Mouse (Mus musculus) liver, embryonic 14.5 days (tissue): ENCODE results near the gene Rnaseh2a. TPM values are rescaled to one million over a fixed set of nuclear protein-coding genes. Genes with fewer than 3 reads are reported as not detected.

ENCODE experiments used
- ATAC-seq: fragments of 200-750 bp; cut with Nextera tagmentation; 2 replicates; pipeline ENCODE4 v1.8.0; 2017; ENCODE audit warnings: moderate number of reproducible peaks, mild to moderate bottlenecking, moderate library complexity; ENCODE audit not compliant: insufficient read depth
- DNase-seq, 3 experiments: peaks; one replicate each; pipeline ENCODE4 v3.0.0-alpha.2; 2012 to 2013; ENCODE audit warnings: low read depth in 3 of 3, low spot score in 3 of 3
- H3K27ac ChIP-seq: fragments of 300-500 bp; sonication (generic); 2 replicates; pipeline ENCODE4 v1.5.1; 2014; ENCODE audit warnings: moderate library complexity, mild to moderate bottlenecking, control low read depth, inconsistent platforms
- H3K27me3 ChIP-seq: fragments of 300-500 bp; sonication (generic); 2 replicates; pipeline ENCODE4 v1.6.1; 2014; ENCODE audit warnings: mild to moderate bottlenecking, low read length, moderate library complexity; ENCODE audit not compliant: control insufficient read depth, insufficient read depth
- H3K36me3 ChIP-seq: fragments of 300-500 bp; sonication (generic); replicated peaks from 2 replicates; pipeline ENCODE4 v1.6.1; 2014; ENCODE audit warnings: low read depth; ENCODE audit not compliant: control insufficient read depth, insufficient read depth
- H3K4me1 ChIP-seq, 2 experiments: fragments of 200-500 bp in 1 of 2; fragments of 300-500 bp in 1 of 2; sonication (generic) in 1 of 2; replicated peaks; 2 replicates each; pipeline ENCODE4 v1.6.1; 2012 to 2014; ENCODE audit warnings: antibody characterized with exemption in 1 of 2, inconsistent platforms in 1 of 2, low read length in 1 of 2; ENCODE audit not compliant: control insufficient read depth in 2 of 2, insufficient read depth in 2 of 2
- H3K4me2 ChIP-seq: fragments of 300-500 bp; sonication (generic); 2 replicates; pipeline ENCODE4 v1.6.1; 2014; ENCODE audit warnings: low read depth, mild to moderate bottlenecking, control low read depth, moderate library complexity
- H3K4me3 ChIP-seq, 2 experiments: fragments of 200-500 bp in 1 of 2; fragments of 300-500 bp in 1 of 2; sonication (generic) in 1 of 2; 2 replicates each; pipeline ENCODE4 v1.5.1; 2012 to 2014; ENCODE audit warnings: low read depth in 2 of 2, low read length in 2 of 2, mild to moderate bottlenecking in 2 of 2, control low read depth in 1 of 2, inconsistent platforms in 1 of 2, moderate library complexity in 1 of 2; ENCODE audit not compliant: insufficient read depth in 1 of 2
- H3K9ac ChIP-seq: fragments of 300-500 bp; sonication (generic); replicated peaks from 2 replicates; pipeline ENCODE4 v1.6.1; 2014; ENCODE audit warnings: mild to moderate bottlenecking, control low read depth, moderate library complexity
- H3K9me3 ChIP-seq: fragments of 300-500 bp; sonication (generic); 2 replicates; pipeline ENCODE4 v1.6.1; 2016; ENCODE audit warnings: low read length, mixed read lengths; ENCODE audit not compliant: control insufficient read depth
- CTCF ChIP-seq: IDR thresholded peaks from 2 replicates; pipeline ENCODE4 v1.5.1; 2016; ENCODE audit warnings: antibody characterized with exemption, low read depth, control low read depth
- EP300 ChIP-seq: IDR thresholded peaks from 2 replicates; pipeline ENCODE4 v1.6.1; 2016; ENCODE audit warnings: antibody characterized with exemption, low read depth
- WGBS: fragments of 180-500 bp; shearing (Covaris S2); extraction: QIAGEN DNeasy Blood & Tissue Kit; methylation state at CpG from one replicate; pipeline ENCODE4 v1.1.7; 2014; ENCODE audit not compliant: insufficient replicate concordance; 5-methylcytosine and 5-hydroxymethylcytosine counted together
- polyA plus RNA-seq, 2 experiments: library from polyadenylated mRNA; depleted of rRNA in 1 of 2; stranded (reverse) in 1 of 2; unstranded in 1 of 2; fragments of >200 nt; fragmentation: Nextera tagmentation in 1 of 2; extraction: Ambion mirVana in 1 of 2; gene quantifications; 2 replicates each; pipeline versions ENCODE4 v1.2.1 to v1.2.3; 2012 to 2014

The Rnaseh2a gene
- polyA plus RNA-seq, 2 experiments, result 56.2 to 107 TPM

- Histone ChIP-seq H3K27ac (no peak overlapping the region), H3K4me1 (no peaks in the 10 kb centered on the region), H3K36me3 (peaks cover 5% of the 10 kb centered on the region), H3K4me2 (peak overlapping the region; percentile 57), H3K27me3 (peaks cover 42% of the 10 kb centered on the region), H3K9ac (no peak overlapping the region), H3K4me3 (no peak overlapping the region), H3K9me3 (no peaks in the 10 kb centered on the region)
- DNase-seq (peak in 1 of 3 experiments; percentile 53), ATAC-seq (0 out of 2 replicates have a peak, but pooled peaks have one; percentile 18)
- TF ChIP-seq EP300 (no peak), CTCF (peak; percentile 85)
- 5% methylated on average over 25 of the region's 26 CpGs for WGBS
Measured at GRCm38 (mm10) chr8:85013230-85013840, 43.8 kb upstream of the Rnaseh2a start.

- no peaks in the 10 kb centered on the region for H3K9me3 ChIP-seq
- H3K4me2 ChIP-seq, result no peak overlapping the region
- WGBS, result 14% methylated on average over 28 of the region's 28 CpGs
- TF ChIP-seq CTCF (no peak), EP300 (no peak)
- no peak overlapping the region for H3K9ac ChIP-seq
- H3K4me1 ChIP-seq, result no peaks in the 10 kb centered on the region
- no peaks in the 10 kb centered on the region for H3K36me3 ChIP-seq
- H3K4me3 ChIP-seq, result no peak overlapping the region
- DNase-seq, result no peak
- ATAC-seq, result no peak
- no peak overlapping the region for H3K27ac ChIP-seq
- H3K27me3 ChIP-seq, result peaks cover 44% of the 10 kb centered on the region
Measured at GRCm38 (mm10) chr8:85011242-85011641, 41.7 kb upstream of the Rnaseh2a start.

DNA sequence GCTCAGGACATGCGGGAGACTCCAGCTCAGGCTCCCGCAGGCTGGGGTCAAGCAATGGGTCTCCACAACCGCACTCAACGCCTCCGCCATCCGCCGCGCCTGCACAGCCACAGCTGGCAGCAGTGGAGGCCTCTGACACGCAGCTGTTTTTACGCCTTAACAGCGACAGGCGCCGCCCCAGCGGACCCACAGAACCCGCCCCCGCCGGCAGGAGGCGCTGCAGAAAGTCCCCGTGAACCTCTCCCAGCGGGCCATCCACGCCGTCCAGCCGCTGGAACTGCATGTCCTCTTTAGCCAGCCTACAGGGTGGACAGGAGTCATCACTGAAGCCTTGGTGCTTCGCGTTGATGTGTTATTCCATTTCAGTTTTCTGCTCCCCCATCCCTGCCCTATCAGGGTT is 38.1 kb upstream of the Rnaseh2a start:
- Histone ChIP-seq H3K9me3 (no peaks in the 10 kb centered on the region), H3K4me3 (no peak overlapping the region), H3K4me2 (no peak overlapping the region), H3K36me3 (no peaks in the 10 kb centered on the region), H3K27ac (no peak overlapping the region), H3K27me3 (peaks cover 29% of the 10 kb centered on the region), H3K4me1 (no peaks in the 10 kb centered on the region), H3K9ac (no peak overlapping the region)
- ATAC-seq, result no peak
- no peak for DNase-seq
- 24% methylated on average over 23 of the region's 25 CpGs for whole genome bisulfite sequencing
- TF ChIP-seq CTCF (peak; percentile 86), EP300 (no peak)

- 4% methylated on average over 19 of the region's 19 CpGs for WGBS
- 0 out of 2 replicates have a peak overlapping the region, but pooled peaks have one; percentile 7 for H3K4me2 ChIP-seq
Measured at GRCm38 (mm10) chr8:84997649-84998295, 28.2 kb upstream of the Rnaseh2a start.

DNA sequence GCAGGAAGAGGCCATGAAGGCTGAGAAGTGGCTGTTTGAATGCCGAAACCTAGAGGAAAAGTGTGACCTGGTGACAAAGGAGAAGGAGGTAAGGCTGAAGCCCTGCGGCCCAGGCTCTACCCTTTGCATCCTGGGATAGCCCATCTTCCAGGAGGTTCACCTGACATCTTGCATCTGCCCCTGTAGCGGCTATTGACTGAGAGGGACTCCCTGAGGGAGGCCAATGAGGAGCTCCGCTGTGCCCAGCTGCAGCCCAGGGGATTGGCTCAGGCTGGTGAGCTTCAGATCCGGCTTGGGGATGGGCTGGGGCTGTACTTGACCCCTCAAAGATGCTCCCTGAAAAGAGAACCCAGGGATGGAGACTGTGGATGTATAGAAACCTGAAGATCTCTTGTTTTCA is 27.4 kb upstream of the Rnaseh2a start:
- 74% methylated on average over 5 of the region's 5 CpGs for WGBS
- peaks cover 0 to 4% of the 10 kb centered on the region in 2 experiments; a peak in 2 of 4 replicates for H3K4me1 ChIP-seq
- no peak for ATAC-seq

More at GRCm38 (mm10) chr8:84997649-84998295, 28.2 kb upstream of the Rnaseh2a start:
- Histone ChIP-seq H3K36me3 (no peaks in the 10 kb centered on the region), H3K4me1 (peaks cover 0 to 4% of the 10 kb centered on the region in 2 experiments; a peak in 2 of 4 replicates), H3K27ac (no peak overlapping the region), H3K9me3 (no peaks in the 10 kb centered on the region), H3K4me3 (no peak overlapping the region), H3K9ac (no peak overlapping the region), H3K27me3 (no peaks in the 10 kb centered on the region)
- no peak for TF ChIP-seq EP300
- TF ChIP-seq CTCF, result peak; percentile 99
- ATAC-seq (peak; percentile 81), DNase-seq (peak in 1 of 3 experiments; percentile 73)

More for the DNA sequence above, 27.4 kb upstream of the Rnaseh2a start:
- Histone ChIP-seq H3K9ac (no peak overlapping the region), H3K27me3 (no peaks in the 10 kb centered on the region), H3K36me3 (no peaks in the 10 kb centered on the region), H3K4me3 (no peak overlapping the region), H3K4me2 (no peak overlapping the region), H3K9me3 (no peaks in the 10 kb centered on the region), H3K27ac (no peak overlapping the region)
- DNase-seq, result no peak
- TF ChIP-seq CTCF, result no peak
- TF ChIP-seq EP300, result no peak
